Mouse (Mus musculus) embryo, embryonic 10.5 days (tissue): ENCODE results near the gene Areg.

Experiments
- DNase-seq: peaks from one replicate; pipeline ENCODE4 v3.0.0-alpha.2; 2015; ENCODE audit warnings: low spot score

Gene Areg

DNA sequence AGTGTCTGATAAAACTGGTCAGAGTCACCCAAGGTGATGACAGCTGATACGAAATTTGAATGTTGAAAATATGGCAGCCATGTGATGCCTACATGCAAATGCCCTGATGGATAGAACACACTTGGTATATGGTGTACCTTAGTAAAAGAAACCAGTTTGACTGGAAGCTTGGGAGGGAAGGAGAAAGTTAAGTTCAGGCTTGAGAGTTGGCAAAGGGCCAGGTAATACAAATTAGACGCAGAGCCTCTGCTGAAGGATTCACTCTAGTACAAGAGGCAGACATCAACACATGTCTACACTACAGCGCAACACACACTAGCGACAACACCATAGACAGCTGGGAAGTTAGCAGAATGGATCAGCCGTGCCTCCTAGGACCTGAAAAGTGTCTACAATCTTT lies 27.2 kb downstream of the Areg start:
- DNase-seq: no peak

DNA sequence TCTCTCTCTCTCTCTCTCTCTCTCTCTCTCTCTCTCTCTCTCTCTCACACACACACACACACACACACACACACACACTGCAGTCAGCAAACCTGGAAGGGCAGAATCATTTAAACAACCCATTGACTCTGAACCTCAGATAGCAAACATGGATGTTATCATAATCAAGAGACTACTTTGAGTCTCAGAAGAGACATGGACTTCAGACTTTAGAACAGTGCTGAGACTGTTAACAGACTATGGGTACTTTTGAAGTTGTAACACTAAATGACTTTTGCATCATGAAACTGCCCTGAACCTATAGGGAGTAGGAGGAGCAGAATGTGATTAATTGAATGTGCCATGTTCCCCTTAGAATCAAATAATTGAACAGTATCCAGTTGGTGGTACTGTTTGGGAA lies 37.0 kb downstream of the Areg start:
- no peak for DNase-seq

DNA sequence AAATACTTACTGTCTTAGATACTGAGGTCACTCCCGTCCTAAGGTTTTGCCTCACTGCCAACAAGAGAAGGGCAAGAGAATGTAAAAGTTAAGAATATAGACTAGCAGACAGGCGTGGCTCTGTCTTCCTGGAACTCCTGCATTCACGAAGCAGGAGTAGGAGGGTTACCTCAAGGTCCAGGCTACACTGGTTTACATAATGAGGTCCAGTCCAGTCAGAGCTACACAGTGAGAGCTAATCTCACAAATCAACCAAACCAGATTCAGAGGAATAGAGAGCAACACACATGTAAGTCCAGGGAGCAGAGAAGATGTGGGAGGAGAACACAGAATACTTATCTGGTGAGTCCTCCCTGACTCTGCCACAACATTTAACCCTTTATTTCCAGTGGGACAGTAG lies 55.2 kb downstream of the Areg start:
- DNase-seq: no peak
